Mouse (Mus musculus) T-helper 17 cell (primary cell): Measurements from ENCODE around the gene Stra6.

Source experiments
- in situ Hi-C, 2 experiments: fragments of 300-600 bp; cut with MboI, MseI; formaldehyde crosslinking; loops; 1 replicate in 1 of 2; 2 replicates in 1 of 2; pipeline ENCODE4 v1.15.1; 2025; ENCODE audit warnings: high pct_unique_total_duplicates in 2 of 2

The Stra6 gene

GRCm38 (mm10) chr9:58125085-58125484 lies 61.5 kb downstream of the Stra6 start:
- in situ Hi-C loops = no loop called here

GRCm38 (mm10) chr9:58125811-58126210 lies 62.2 kb downstream of the Stra6 start:
- in situ Hi-C loops = no loop called here

GRCm38 (mm10) chr9:58128926-58129413 lies 65.4 kb downstream of the Stra6 start:
- in situ Hi-C loops = no loop called here

- in situ Hi-C loops = no loop called here
These were observed 65.9 kb downstream of the Stra6 start for GRCm38 (mm10) chr9:58129508-58129907.

GRCm38 (mm10) chr9:58130909-58131308 lies 67.3 kb downstream of the Stra6 start:
- in situ Hi-C loops = no loop called here

- in situ Hi-C loops = no loop called here
These were observed 68.1 kb downstream of the Stra6 start for GRCm38 (mm10) chr9:58131735-58132134.

- in situ Hi-C loops = no loop called here
These were observed 70.6 kb downstream of the Stra6 start for GRCm38 (mm10) chr9:58133893-58134884.

- in situ Hi-C loops = no loop called here
These were observed 71.3 kb downstream of the Stra6 start for GRCm38 (mm10) chr9:58134906-58135305.

- in situ Hi-C loops = no loop called here
These were observed 72.3 kb downstream of the Stra6 start for GRCm38 (mm10) chr9:58135921-58136321.

GRCm38 (mm10) chr9:58139947-58140346 lies 76.4 kb downstream of the Stra6 start:
- in situ Hi-C loops = loop anchor here in 1 of 2 experiments (5.0 kb wide), 1 partner anchor 103 kb away; no protein-coding TSS in a partner anchor

GRCm38 (mm10) chr9:58143419-58143818 lies 79.8 kb downstream of the Stra6 start:
- in situ Hi-C loops = loop anchor here in 1 of 2 experiments (5.0 kb wide), 1 partner anchor 106 kb away; no protein-coding TSS in a partner anchor

- in situ Hi-C loops = loop anchor here in 1 of 2 experiments (5.0 kb wide), 1 partner anchor 107 kb away; no protein-coding TSS in a partner anchor
These were observed 81.1 kb downstream of the Stra6 start for GRCm38 (mm10) chr9:58144664-58145063.

- in situ Hi-C loops = no loop called here
These were observed 81.8 kb downstream of the Stra6 start for GRCm38 (mm10) chr9:58145417-58145816.

- in situ Hi-C loops = no loop called here
These were observed 85.2 kb downstream of the Stra6 start for GRCm38 (mm10) chr9:58148806-58149205.

GRCm38 (mm10) chr9:58150733-58151361 lies 87.3 kb downstream of the Stra6 start:
- in situ Hi-C loops = loop anchor here in 1 of 2 experiments (5.0 kb wide), 1 partner anchor 109 kb away; no protein-coding TSS in a partner anchor

GRCm38 (mm10) chr9:58153095-58153494 lies 89.5 kb downstream of the Stra6 start:
- in situ Hi-C loops = loop anchor here in 1 of 2 experiments (5.0 kb wide), 1 partner anchor 111 kb away; no protein-coding TSS in a partner anchor

- in situ Hi-C loops = loop anchor here in 1 of 2 experiments (5.0 kb wide), 1 partner anchor 673 kb away; no protein-coding TSS in a partner anchor
These were observed 91.8 kb downstream of the Stra6 start for GRCm38 (mm10) chr9:58155366-58155765.

- in situ Hi-C loops = loop anchor here in 1 of 2 experiments (5.0 kb wide), 1 partner anchor 675 kb away; no protein-coding TSS in a partner anchor
These were observed 93.4 kb downstream of the Stra6 start for GRCm38 (mm10) chr9:58156819-58157560.

- in situ Hi-C loops = loop anchor here in 1 of 2 experiments (5.0 kb wide), 1 partner anchor 676 kb away; no protein-coding TSS in a partner anchor
These were observed 94.2 kb downstream of the Stra6 start for GRCm38 (mm10) chr9:58157838-58158237.

- in situ Hi-C loops = loop anchor here in 1 of 2 experiments (5.0 kb wide), 1 partner anchor 676 kb away; no protein-coding TSS in a partner anchor
These were observed 95.1 kb downstream of the Stra6 start for GRCm38 (mm10) chr9:58158541-58159311.
